Mouse (Mus musculus) liver, adult 2 months (tissue): ENCODE data around the gene Stxbp6.

Experiments used
- CTCF ChIP-seq: fragments of 200-500 bp; IDR thresholded peaks from 2 replicates; pipeline ENCODE4 v1.5.1; 2011; ENCODE audit warnings: low read depth, low read length, control low read depth
- POLR2A ChIP-seq: fragments of 200-500 bp; IDR thresholded peaks from 2 replicates; pipeline ENCODE4 v1.6.1; 2011; ENCODE audit warnings: low read length, control low read depth; ENCODE audit not compliant: insufficient read depth; ENCODE audit errors: extremely low read depth

DNA sequence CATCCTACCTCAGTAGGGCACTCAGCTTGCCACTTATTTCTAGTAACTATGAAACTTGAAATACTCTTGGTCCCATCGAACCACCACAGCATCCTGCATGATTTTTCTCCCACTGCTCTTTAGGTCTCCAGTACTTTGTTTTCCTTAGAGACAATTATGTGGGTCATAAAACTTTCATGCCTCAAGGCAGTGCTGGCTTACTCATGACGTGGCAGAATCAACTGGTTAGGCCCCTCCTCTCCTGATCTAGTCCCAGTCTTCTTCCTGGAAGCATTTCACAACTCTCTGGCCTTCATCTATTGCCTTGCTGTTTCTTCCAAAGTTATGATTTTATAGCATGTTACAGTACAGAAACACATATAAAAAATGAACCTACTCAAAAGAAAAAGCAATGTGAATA, 201.8 kb downstream of the Stxbp6 start:
- TF ChIP-seq CTCF: no peak
- TF ChIP-seq POLR2A: no peak
